Comparison of ENCODE assay signal across 8 mouse cellular contexts in genomic region chr11:53627859-53628258, GRCm38 (mm10). TPM values are rescaled to one million over a fixed set of nuclear protein-coding genes. Genes with fewer than 3 reads are reported as not detected.
DNase-seq lines count a peak whose midpoint lies in the region; ATAC-seq and TF ChIP-seq lines count a peak whose summit lies in the region.

No protein-coding gene starts in this region.

- no peak overlapping the region for H3K9ac ChIP-seq in hindbrain, embryonic 11.5 days (ENCODE audit: low read depth, low read length)
- no peak overlapping the region for H3K9ac ChIP-seq in lung, postnatal 0 days (replicated peaks; ENCODE audit: low read depth)

- peak; percentile 59; the same call in 1 of the 2 replicates for ATAC-seq in hindbrain, embryonic 11.5 days (ENCODE audit: low FRiP score)
- ATAC-seq in lung, postnatal 0 days = peak; percentile 65

- no peak overlapping the region for H3K4me2 ChIP-seq in hindbrain, embryonic 11.5 days (replicated peaks; ENCODE audit: low read depth, low read length)
- H3K4me2 ChIP-seq in lung, postnatal 0 days (replicated peaks; ENCODE audit: low read depth, low read length) = no peak overlapping the region

- no peaks in the 10 kb centered on the region for H3K36me3 ChIP-seq in forebrain, embryonic 10.5 days (replicated peaks)
- H3K36me3 ChIP-seq in hindbrain, embryonic 11.5 days (ENCODE audit: control insufficient read depth, insufficient read depth, low read length) = no peaks in the 10 kb centered on the region
- H3K36me3 ChIP-seq in lung, postnatal 0 days (ENCODE audit: insufficient read depth, low read length) = no peaks in the 10 kb centered on the region

- peak; percentile 95 for TF ChIP-seq CTCF in lung, postnatal 0 days (IDR thresholded peaks at IDR 0.05)

- H3K4me1 ChIP-seq in forebrain, embryonic 10.5 days = peaks cover 14% of the 10 kb centered on the region
- no peaks in the 10 kb centered on the region; the same call in 1 of the 2 replicates for H3K4me1 ChIP-seq in hindbrain, embryonic 11.5 days (replicated peaks; ENCODE audit: control insufficient read depth, insufficient read depth, low read length)
- no peaks in the 10 kb centered on the region for H3K4me1 ChIP-seq in lung, postnatal 0 days (ENCODE audit: insufficient read depth, low read depth, low read length)

- H3K4me3 ChIP-seq in forebrain, embryonic 10.5 days = no peak overlapping the region
- H3K4me3 ChIP-seq in hindbrain, embryonic 11.5 days (ENCODE audit: low read depth, low read length) = no peak overlapping the region
- no peak overlapping the region for H3K4me3 ChIP-seq in lung, postnatal 0 days (ENCODE audit: low read depth, low read length)

- H3K9me3 ChIP-seq in forebrain, embryonic 10.5 days = no peaks in the 10 kb centered on the region
- H3K9me3 ChIP-seq in hindbrain, embryonic 11.5 days (ENCODE audit: control insufficient read depth, low read length) = no peaks in the 10 kb centered on the region
- H3K9me3 ChIP-seq in lung, postnatal 0 days (ENCODE audit: low read length) = no peaks in the 10 kb centered on the region

- peak; percentile 90 for DNase-seq in MEL-GATA-1-ER (ENCODE audit: extremely low read depth, low read depth)
- peak; percentile 75 for DNase-seq in c-Kit-negative CD71-positive TER-119-positive erythroid progenitor cells, embryonic 14.5 days (ENCODE audit: low read depth, low spot score)
- peak; percentile 77 for DNase-seq in forebrain, embryonic 10.5 days (ENCODE audit: extremely low spot score, low spot score)
- peak; percentile 89 for DNase-seq in hindbrain, embryonic 11.5 days (ENCODE audit: low spot score)
- DNase-seq in layer of hippocampus, postnatal 10 days (ENCODE audit: low spot score in 2 of 2) = peak; percentile 83 to 85
- peak; percentile 85 for DNase-seq in lung, postnatal 0 days (ENCODE audit: low spot score)
- DNase-seq in retina, postnatal 7 days (ENCODE audit: low read depth, low spot score) = peak; percentile 54
- peak; percentile 84 for DNase-seq in thymus, postnatal 4 days

- no peaks in the 10 kb centered on the region for H3K27me3 ChIP-seq in forebrain, embryonic 10.5 days (ENCODE audit: poor library complexity, severe bottlenecking)
- 0 out of 2 replicates have a peak, but pooled peaks cover 3% of the 10 kb centered on the region for H3K27me3 ChIP-seq in hindbrain, embryonic 11.5 days (ENCODE audit: control insufficient read depth, insufficient read depth, low read length)
- no peaks in the 10 kb centered on the region for H3K27me3 ChIP-seq in lung, postnatal 0 days (replicated peaks; ENCODE audit: insufficient read depth, low read length)

- 7% methylated on average over 1 of the region's 1 CpGs for WGBS in forebrain, embryonic 10.5 days
- WGBS in hindbrain, embryonic 11.5 days = 5% methylated on average over 1 of the region's 1 CpGs
- 9% methylated on average over 1 of the region's 1 CpGs for WGBS in lung, postnatal 0 days

- no peak for TF ChIP-seq EP300 in lung, postnatal 0 days (IDR thresholded peaks at IDR 0.05)

- no peak overlapping the region for H3K27ac ChIP-seq in forebrain, embryonic 10.5 days
- no peak overlapping the region for H3K27ac ChIP-seq in hindbrain, embryonic 11.5 days (ENCODE audit: low read depth, low read length)
- H3K27ac ChIP-seq in lung, postnatal 0 days (ENCODE audit: low read length) = no peak overlapping the region

RNA-seq across cellular contexts. Expression of gene Il13, which starts 6.6 kb away (rescaled TPM):
- not detected in 2 replicates for polyA plus RNA-seq in forebrain, embryonic 10.5 days (2016; fragmentation: Nextera tagmentation; extraction: Ambion mirVana)
- not detected in 2 replicates for polyA plus RNA-seq in hindbrain, embryonic 11.5 days (2014; fragmentation: Nextera tagmentation; extraction: Ambion mirVana)
- not detected for total RNA-seq in layer of hippocampus, postnatal 10 days (2021)
- polyA plus RNA-seq in lung, postnatal 0 days (2015; fragmentation: Nextera tagmentation; extraction: Ambion mirVana) = not detected in 2 replicates

RNA-seq across cellular contexts. Expression of gene Il4, which starts 9.4 kb away (rescaled TPM):
- polyA plus RNA-seq in forebrain, embryonic 10.5 days (2016; fragmentation: Nextera tagmentation; extraction: Ambion mirVana) = 0.77 and 0.96 TPM in 2 replicates
- 2.3 and 2.8 TPM in 2 replicates for polyA plus RNA-seq in hindbrain, embryonic 11.5 days (2014; fragmentation: Nextera tagmentation; extraction: Ambion mirVana)
- total RNA-seq in layer of hippocampus, postnatal 10 days (2021) = not detected
- 0.64 and 0.79 TPM in 2 replicates for polyA plus RNA-seq in lung, postnatal 0 days (2015; fragmentation: Nextera tagmentation; extraction: Ambion mirVana)
